Mouse (Mus musculus) spleen, adult 2 months (tissue): ENCODE data around the gene Cpne2. TPM values are rescaled to one million over a fixed set of nuclear protein-coding genes. Genes with fewer than 3 reads are reported as not detected.

Experiments
- DNase-seq, 2 experiments: peaks; one replicate each; pipeline versions ENCODE4 v3.0.0 to v3.0.0-alpha.2; 2012 to 2021; ENCODE audit warnings: low spot score in 2 of 2, low read depth in 1 of 2
- H3K27ac ChIP-seq: fragments of 200-500 bp; 2 replicates; pipeline ENCODE4 v1.5.1; 2012; ENCODE audit warnings: low read length, inconsistent platforms; ENCODE audit not compliant: insufficient read depth
- H3K27me3 ChIP-seq: fragments of 200-500 bp; 2 replicates; pipeline ENCODE4 v1.6.1; 2012; ENCODE audit warnings: mild to moderate bottlenecking, moderate library complexity, low read length, inconsistent platforms; ENCODE audit not compliant: control insufficient read depth, insufficient read depth
- H3K36me3 ChIP-seq: fragments of 200-500 bp; 2 replicates; pipeline ENCODE4 v1.6.1; 2012; ENCODE audit warnings: mild to moderate bottlenecking, low read length, inconsistent platforms; ENCODE audit not compliant: control insufficient read depth, insufficient read depth
- H3K4me1 ChIP-seq: fragments of 200-500 bp; 2 replicates; pipeline ENCODE4 v1.6.1; 2011; ENCODE audit warnings: inconsistent platforms; ENCODE audit not compliant: control insufficient read depth, insufficient read depth, insufficient read length
- H3K4me3 ChIP-seq: fragments of 200-500 bp; 2 replicates; pipeline ENCODE4 v1.5.1; 2011; ENCODE audit warnings: mild to moderate bottlenecking, inconsistent platforms; ENCODE audit not compliant: insufficient read depth, insufficient read length; ENCODE audit errors: extremely low read depth
- CTCF ChIP-seq: fragments of 200-500 bp; IDR thresholded peaks from 2 replicates; pipeline ENCODE4 v1.5.1; 2011; ENCODE audit warnings: mild to moderate bottlenecking, inconsistent platforms; ENCODE audit not compliant: insufficient read depth, insufficient read length, insufficient replicate concordance; ENCODE audit errors: extremely low read depth
- POLR2A ChIP-seq: fragments of 200-500 bp; IDR thresholded peaks from 2 replicates; pipeline ENCODE4 v1.6.1; 2011; ENCODE audit warnings: low read depth, low read length, inconsistent platforms
- WGBS: fragments of 180-500 bp; shearing (Covaris S2); methylation state at CpG from one replicate; pipeline ENCODE4 v1.1.7; 2018; 5-methylcytosine and 5-hydroxymethylcytosine counted together
- polyA plus RNA-seq: library from polyadenylated mRNA; depleted of rRNA; stranded (reverse); fragments of >200 nt; gene quantifications from 2 replicates; pipeline ENCODE4 v1.2.3, GENCODE M21; 2012

Gene Cpne2
- polyA plus RNA-seq, 1 experiment = 29.7 TPM

- Histone ChIP-seq H3K27me3 (peaks cover 10% of the 10 kb centered on the region), H3K4me1 (no peaks in the 10 kb centered on the region), H3K4me3 (no peak overlapping the region), H3K36me3 (no peaks in the 10 kb centered on the region), H3K27ac (no peak overlapping the region)
- TF ChIP-seq POLR2A (no peak), CTCF (no peak)
- no peak for DNase-seq
- 74% methylated on average over 4 of the region's 4 CpGs for WGBS
Measured at GRCm38 (mm10) chr8:94534612-94535011, 1.8 kb downstream of the Cpne2 start.

GRCm38 (mm10) chr8:94535631-94536030 lies 2.8 kb downstream of the Cpne2 start:
- no peak overlapping the region for H3K27ac ChIP-seq
- 96% methylated on average over 7 of the region's 7 CpGs for WGBS
- H3K4me3 ChIP-seq = no peak overlapping the region
- no peaks in the 10 kb centered on the region for H3K4me1 ChIP-seq
- no peaks in the 10 kb centered on the region for H3K36me3 ChIP-seq
- no peak for DNase-seq
- TF ChIP-seq POLR2A (no peak), CTCF (no peak)
- peaks cover 10% of the 10 kb centered on the region for H3K27me3 ChIP-seq

GRCm38 (mm10) chr8:94537456-94537855 lies 4.7 kb downstream of the Cpne2 start:
- H3K36me3 ChIP-seq = no peaks in the 10 kb centered on the region
- TF ChIP-seq POLR2A (no peak), CTCF (no peak)
- WGBS = 69% methylated on average over 2 of the region's 2 CpGs

GRCm38 (mm10) chr8:94540025-94540424 lies 7.2 kb downstream of the Cpne2 start:
- peaks cover 3% of the 10 kb centered on the region; the same call in 1 of the 2 replicates for H3K4me1 ChIP-seq
- WGBS = 86% methylated on average over 2 of the region's 2 CpGs
- TF ChIP-seq CTCF (no peak), POLR2A (no peak)
- no peak overlapping the region for H3K27ac ChIP-seq
- no peak for DNase-seq
- H3K4me3 ChIP-seq = no peak overlapping the region
- H3K27me3 ChIP-seq = no peaks in the 10 kb centered on the region
- no peaks in the 10 kb centered on the region for H3K36me3 ChIP-seq

More at GRCm38 (mm10) chr8:94537456-94537855, 4.7 kb downstream of the Cpne2 start:
- no peak overlapping the region for H3K4me3 ChIP-seq
- DNase-seq = no peak
- peaks cover 3% of the 10 kb centered on the region; the same call in 1 of the 2 replicates for H3K4me1 ChIP-seq
- H3K27me3 ChIP-seq = peaks cover 10% of the 10 kb centered on the region
- no peak overlapping the region for H3K27ac ChIP-seq

GRCm38 (mm10) chr8:94540889-94541795 lies 8.4 kb downstream of the Cpne2 start:
- TF ChIP-seq CTCF (no peak), POLR2A (no peak)
- Histone ChIP-seq H3K4me1 (peaks cover 3% of the 10 kb centered on the region; the same call in 1 of the 2 replicates), H3K36me3 (no peaks in the 10 kb centered on the region), H3K27ac (no peak overlapping the region), H3K4me3 (no peak overlapping the region), H3K27me3 (no peaks in the 10 kb centered on the region)
- WGBS = 22% methylated on average over 18 of the region's 18 CpGs
- no peak for DNase-seq

GRCm38 (mm10) chr8:94543981-94544380 lies 11.2 kb downstream of the Cpne2 start:
- Histone ChIP-seq H3K4me1 (peaks cover 3% of the 10 kb centered on the region; the same call in 1 of the 2 replicates), H3K4me3 (no peak overlapping the region), H3K36me3 (no peaks in the 10 kb centered on the region), H3K27ac (no peak overlapping the region), H3K27me3 (no peaks in the 10 kb centered on the region)
- DNase-seq = no peak
- WGBS = 84% methylated on average over 8 of the region's 8 CpGs
- TF ChIP-seq POLR2A (no peak), CTCF (no peak)

- 63% methylated on average over 5 of the region's 5 CpGs for WGBS
- Histone ChIP-seq H3K4me1 (peaks cover 12% of the 10 kb centered on the region; the same call in 1 of the 2 replicates), H3K27ac (no peak overlapping the region), H3K4me3 (no peak overlapping the region), H3K36me3 (no peaks in the 10 kb centered on the region), H3K27me3 (no peaks in the 10 kb centered on the region)
- TF ChIP-seq POLR2A = no peak
- no peak for TF ChIP-seq CTCF
- DNase-seq = no peak
Measured at GRCm38 (mm10) chr8:94549041-94549440, 16.3 kb downstream of the Cpne2 start.
